Mouse (Mus musculus) cortical plate, adult 2 months (tissue): ENCODE measurements around the gene Oprd1.

Experiments used
- CTCF ChIP-seq: fragments of 200-500 bp; IDR thresholded peaks from 2 replicates; pipeline ENCODE4 v1.5.1; 2011; ENCODE audit warnings: mild to moderate bottlenecking, control low read depth, low read length; ENCODE audit not compliant: insufficient read depth; ENCODE audit errors: extremely low read depth
- POLR2A ChIP-seq: fragments of 200-500 bp; IDR thresholded peaks from 2 replicates; pipeline ENCODE4 v1.6.1; 2011; ENCODE audit warnings: mild to moderate bottlenecking, low read length, control low read depth; ENCODE audit not compliant: insufficient read depth; ENCODE audit errors: extremely low read depth

DNA sequence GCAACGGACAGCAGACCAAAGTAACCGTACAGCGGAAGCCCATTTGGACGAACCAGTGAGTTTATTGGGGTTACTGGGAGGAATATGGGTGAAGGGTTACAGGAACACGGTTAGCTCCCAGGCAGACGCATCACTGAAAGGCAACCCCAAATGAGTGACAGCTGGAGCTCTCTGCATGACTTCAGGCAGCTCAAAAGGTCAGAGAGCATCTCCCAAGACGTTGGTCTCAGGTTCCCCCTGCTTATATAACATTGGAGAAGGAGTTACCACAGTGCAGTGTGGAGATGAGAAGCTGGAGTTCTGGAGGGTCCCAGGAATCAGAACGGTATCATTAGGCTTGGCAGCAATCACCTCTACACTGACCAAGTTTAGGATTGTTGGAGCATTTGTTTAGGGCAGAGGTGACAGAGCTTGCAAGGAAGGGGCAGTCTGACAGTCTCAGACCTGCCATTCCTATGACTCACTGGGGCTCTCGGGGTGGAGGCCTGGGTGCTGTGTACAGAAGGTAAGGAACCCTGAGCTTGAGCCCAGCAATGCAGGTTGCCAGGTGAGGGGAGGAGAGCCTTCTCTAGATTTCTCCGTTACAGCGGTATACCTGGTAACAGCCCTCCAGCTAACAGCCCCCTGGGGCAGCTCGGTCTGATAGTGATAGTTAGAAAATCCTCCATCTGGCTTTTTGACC, 12.8 kb upstream of the Oprd1 start:
- TF ChIP-seq CTCF (no peak), POLR2A (no peak)
